Mouse (Mus musculus): ENCODE measurements around the gene 2310022B05Rik.

DNA sequence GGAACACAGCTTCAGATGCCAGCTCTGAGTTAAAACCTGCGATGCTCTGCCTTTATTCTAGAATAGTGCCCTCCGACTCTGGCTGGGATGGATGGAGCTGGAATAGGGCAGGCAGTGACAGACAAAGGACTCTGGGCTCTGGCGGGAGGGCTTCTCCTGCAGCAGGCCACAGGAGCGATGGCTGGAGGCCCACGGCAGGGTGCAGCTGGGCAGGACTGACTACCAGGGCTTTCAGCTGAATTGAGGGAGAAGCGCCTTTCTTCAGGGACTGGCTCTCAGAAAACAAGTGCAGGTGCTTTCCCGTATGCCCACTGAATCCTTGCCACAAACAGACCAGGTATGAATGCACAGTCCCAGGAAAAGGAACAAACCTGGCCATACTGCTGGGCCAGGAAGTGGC lies 13.9 kb upstream of the 2310022B05Rik start:
- TF ChIP-seq POLR2A (IDR thresholded peaks at IDR 0.05; ENCODE audit: low read depth, low read length) (no peak), CTCF (conservative IDR thresholded peaks at IDR 0.05; ENCODE audit: insufficient read depth, insufficient read length, low read depth, low read length) (no peak)

Measured in kidney, adult 2 months (tissue).